Mouse (Mus musculus) embryonic facial prominence, embryonic 13.5 days (tissue): ENCODE results near the gene Krtap19-4. TPM values are rescaled to one million over a fixed set of nuclear protein-coding genes. Genes with fewer than 3 reads are reported as not detected.

Source experiments
- ATAC-seq: fragments of 200-750 bp; cut with Nextera tagmentation; 2 replicates; pipeline ENCODE4 v1.8.0; 2017; ENCODE audit warnings: low read depth; ENCODE audit not compliant: insufficient number of reproducible peaks, insufficient read depth, low FRiP score, low TSS enrichment
- H3K27ac ChIP-seq: fragments of 300-500 bp; sonication (generic); 2 replicates; pipeline ENCODE4 v1.5.1; 2015; ENCODE audit warnings: moderate library complexity, mild to moderate bottlenecking, inconsistent platforms
- H3K27me3 ChIP-seq: fragments of 300-500 bp; sonication (generic); 2 replicates; pipeline ENCODE4 v1.6.1; 2015; ENCODE audit warnings: mild to moderate bottlenecking, inconsistent platforms
- H3K36me3 ChIP-seq: fragments of 300-500 bp; sonication (generic); 2 replicates; pipeline ENCODE4 v1.6.1; 2015; ENCODE audit warnings: mild to moderate bottlenecking, inconsistent platforms
- H3K4me1 ChIP-seq: fragments of 300-500 bp; sonication (generic); 2 replicates; pipeline ENCODE4 v1.6.1; 2015; ENCODE audit warnings: inconsistent platforms
- H3K4me2 ChIP-seq: fragments of 300-500 bp; sonication (generic); 2 replicates; pipeline ENCODE4 v1.6.1; 2015; ENCODE audit warnings: moderate library complexity, mild to moderate bottlenecking, inconsistent platforms
- H3K4me3 ChIP-seq: fragments of 300-500 bp; sonication (generic); 2 replicates; pipeline ENCODE4 v1.5.1; 2015; ENCODE audit warnings: mild to moderate bottlenecking, inconsistent platforms
- H3K9ac ChIP-seq: fragments of 300-500 bp; sonication (generic); 2 replicates; pipeline ENCODE4 v1.6.1; 2015; ENCODE audit warnings: mild to moderate bottlenecking, inconsistent platforms
- H3K9me3 ChIP-seq: fragments of 300-500 bp; sonication (generic); 2 replicates; pipeline ENCODE4 v1.6.1; 2016; ENCODE audit warnings: inconsistent platforms
- WGBS: fragments of 180-500 bp; shearing (Covaris S2); methylation state at CpG from one replicate; pipeline ENCODE4 v1.1.7; 2015; ENCODE audit warnings: mixed read lengths; 5-methylcytosine and 5-hydroxymethylcytosine counted together
- polyA plus RNA-seq: library from polyadenylated mRNA; unstranded; fragments of >200 nt; fragmentation: Nextera tagmentation; extraction: Ambion mirVana; gene quantifications from 2 replicates; pipeline ENCODE4 v1.2.1, GENCODE M21; 2015

The Krtap19-4 gene
- not detected in 2 replicates for polyA plus RNA-seq

DNA sequence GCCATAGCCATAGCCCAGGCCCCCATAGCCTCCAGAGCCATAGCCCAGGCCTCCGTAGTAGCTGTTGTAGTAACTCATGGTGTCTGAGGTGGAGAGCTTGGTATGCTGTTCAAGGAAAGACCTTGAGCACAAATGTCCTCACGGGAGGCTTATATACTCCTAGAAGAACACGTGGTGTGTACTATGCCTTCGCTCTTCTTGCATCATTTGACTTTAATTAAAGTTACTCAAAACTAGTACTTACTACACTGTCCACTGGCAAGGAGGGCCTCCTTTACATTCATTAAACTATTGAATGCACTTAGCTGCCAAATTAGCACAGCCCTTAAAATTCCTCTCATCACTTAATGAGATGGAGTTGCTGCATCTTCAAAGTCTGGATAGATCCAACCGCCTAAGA, at the start of gene Krtap19-4:
Krtap19-4 (minus strand) TSS at position 101 of the 400 bp plus-strand sequence.
- Histone ChIP-seq H3K27ac (no peak within 1 kb of the TSS), H3K9ac (no peak within 1 kb of the TSS), H3K4me2 (no peak within 1 kb of the TSS), H3K36me3 (no peaks in the 10 kb centered on the region), H3K4me1 (no peaks in the 10 kb centered on the region), H3K4me3 (no peak within 1 kb of the TSS), H3K9me3 (no peaks in the 10 kb centered on the region), H3K27me3 (no peaks in the 10 kb centered on the region)
- 82% methylated on average over 5 of the region's 5 CpGs for WGBS
- ATAC-seq = no peak

DNA sequence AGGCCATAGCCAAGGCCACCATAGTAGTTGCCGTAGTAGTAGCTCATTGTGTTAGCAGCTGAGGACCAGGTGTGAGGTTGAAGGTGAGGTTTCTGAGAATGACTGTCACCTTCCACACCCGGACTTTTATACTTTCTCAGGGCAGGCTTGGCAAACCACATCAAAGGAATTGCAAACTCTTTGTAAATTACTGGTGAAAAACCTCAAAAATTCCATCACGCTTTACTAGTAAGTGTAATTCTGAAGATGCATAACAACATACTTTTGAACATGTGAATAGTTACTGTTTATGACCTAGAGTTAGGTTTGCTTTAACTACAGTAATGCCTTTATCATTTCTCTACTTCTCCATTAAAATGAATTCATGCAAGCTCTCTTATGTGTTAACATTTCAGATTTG, 47.3 kb upstream of the Krtap19-4 start, which contains the start of gene Krtap19-9b:
Krtap19-9b (minus strand) TSS at position 101 of the 400 bp plus-strand sequence.
- Histone ChIP-seq H3K4me1 (no peaks in the 10 kb centered on the region), H3K36me3 (no peaks in the 10 kb centered on the region), H3K27me3 (no peaks in the 10 kb centered on the region), H3K4me3 (no peak within 1 kb of the TSS), H3K9ac (no peak within 1 kb of the TSS), H3K4me2 (no peak within 1 kb of the TSS), H3K27ac (no peak within 1 kb of the TSS), H3K9me3 (no peaks in the 10 kb centered on the region)
- no peak for ATAC-seq
- WGBS = 84% methylated on average over 3 of the region's 3 CpGs

DNA sequence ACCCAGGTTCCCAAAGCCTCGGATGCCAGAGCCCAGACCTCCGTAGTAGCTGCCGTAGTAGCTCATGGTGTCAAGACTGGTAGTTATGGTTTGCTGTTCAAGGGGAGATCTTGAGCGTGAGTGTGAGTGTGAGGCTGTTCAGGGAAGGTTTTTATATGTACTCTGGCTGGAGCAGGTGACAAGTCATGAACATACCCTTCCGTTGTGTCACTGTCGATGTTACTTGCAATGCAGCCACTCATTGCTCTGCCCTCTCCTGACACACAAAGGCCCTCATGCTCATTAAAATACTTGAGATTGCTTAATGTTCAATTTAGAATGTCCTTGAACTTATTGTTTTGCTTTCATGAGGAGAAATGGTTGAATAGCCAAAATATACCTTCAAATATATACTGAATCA, 11.5 kb upstream of the Krtap19-4 start, which contains the start of gene Krtap19-5:
Krtap19-5 (minus strand) TSS at position 101 of the 400 bp plus-strand sequence.
- 90% methylated on average over 6 of the region's 6 CpGs for WGBS
- Histone ChIP-seq H3K4me1 (no peaks in the 10 kb centered on the region), H3K9me3 (no peaks in the 10 kb centered on the region), H3K4me3 (no peak within 1 kb of the TSS), H3K27ac (no peak within 1 kb of the TSS), H3K4me2 (no peak within 1 kb of the TSS), H3K36me3 (no peaks in the 10 kb centered on the region), H3K27me3 (no peaks in the 10 kb centered on the region), H3K9ac (no peak within 1 kb of the TSS)
- no peak for ATAC-seq

DNA sequence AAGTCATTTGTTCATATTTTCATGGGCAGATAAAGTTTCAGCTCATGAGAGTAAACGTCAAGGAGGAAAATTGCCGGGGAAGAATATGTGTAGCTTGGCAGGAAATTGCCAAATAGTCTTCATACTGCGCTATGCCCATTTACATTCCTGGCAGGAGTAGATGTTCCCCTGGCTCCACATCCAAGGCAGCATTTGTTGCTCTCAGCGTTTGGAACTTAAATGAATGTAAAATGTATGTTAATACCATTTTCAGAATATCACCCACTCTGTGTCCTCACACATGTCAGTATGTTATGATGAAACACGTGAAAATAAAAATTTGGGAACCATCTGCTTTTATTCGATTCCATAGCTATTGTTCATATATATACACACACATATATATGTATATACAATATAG, 2.0 kb upstream of the Krtap19-4 start:
- Histone ChIP-seq H3K4me1 (no peaks in the 10 kb centered on the region), H3K4me2 (no peak overlapping the region), H3K4me3 (no peak overlapping the region), H3K27ac (no peak overlapping the region), H3K9me3 (no peaks in the 10 kb centered on the region), H3K36me3 (no peaks in the 10 kb centered on the region), H3K9ac (no peak overlapping the region), H3K27me3 (no peaks in the 10 kb centered on the region)
- no peak for ATAC-seq
- WGBS = 81% methylated on average over 6 of the region's 6 CpGs

DNA sequence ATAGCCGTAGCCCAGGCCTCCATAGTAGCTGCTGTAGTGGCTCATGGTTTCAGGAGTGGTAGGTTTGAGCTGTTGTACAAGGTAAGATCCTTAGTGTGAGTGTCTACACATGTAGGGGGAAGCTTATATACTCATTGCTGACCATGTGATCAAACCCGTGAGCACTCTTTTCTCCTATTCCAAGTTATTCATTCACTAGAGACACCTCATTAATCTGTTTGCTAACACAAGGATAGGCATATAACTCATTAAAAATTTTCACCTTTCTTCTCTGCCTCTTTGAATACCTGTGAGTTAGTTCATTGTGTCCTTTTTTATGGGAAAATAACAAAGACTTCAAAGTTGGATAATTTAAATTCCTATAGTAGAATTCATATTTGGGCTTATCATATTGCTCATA, 7.0 kb downstream of the Krtap19-4 start, which contains the start of gene Krtap19-3:
Krtap19-3 (minus strand) TSS at position 101 of the 400 bp plus-strand sequence.
- Histone ChIP-seq H3K4me2 (no peak within 1 kb of the TSS), H3K9ac (no peak within 1 kb of the TSS), H3K4me1 (no peaks in the 10 kb centered on the region), H3K27ac (no peak within 1 kb of the TSS), H3K9me3 (no peaks in the 10 kb centered on the region), H3K36me3 (no peaks in the 10 kb centered on the region), H3K27me3 (no peaks in the 10 kb centered on the region), H3K4me3 (no peak within 1 kb of the TSS)
- 91% methylated on average over 2 of the region's 2 CpGs for WGBS
- no peak for ATAC-seq

DNA sequence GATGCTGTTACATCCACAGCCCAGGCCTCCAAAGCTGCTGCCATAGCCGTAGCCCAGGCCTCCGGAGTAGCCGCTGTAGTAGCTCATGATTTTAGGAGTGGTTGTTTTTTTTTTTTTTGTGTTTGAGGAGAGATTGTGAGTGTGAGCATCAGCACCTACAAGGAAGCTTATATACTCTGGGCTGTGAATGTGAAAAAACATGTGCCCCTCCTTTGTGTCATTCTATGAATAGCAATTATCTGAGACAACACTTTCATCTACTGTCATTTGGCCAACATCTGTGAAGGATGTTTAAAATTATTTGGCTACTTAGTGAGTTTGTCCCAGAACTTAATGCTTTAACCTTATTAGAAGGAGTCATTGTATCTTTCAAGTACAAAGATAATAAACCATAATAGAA, 10.7 kb downstream of the Krtap19-4 start, which contains the start of gene Krtap19-2:
Krtap19-2 (minus strand) TSS at position 101 of the 400 bp plus-strand sequence.
- H3K4me1 ChIP-seq = no peaks in the 10 kb centered on the region
- no peaks in the 10 kb centered on the region for H3K27me3 ChIP-seq
- no peak within 1 kb of the TSS for H3K4me3 ChIP-seq
- H3K4me2 ChIP-seq = no peak within 1 kb of the TSS
- no peaks in the 10 kb centered on the region for H3K9me3 ChIP-seq
- ATAC-seq = no peak
- WGBS = 93% methylated on average over 3 of the region's 3 CpGs
- H3K27ac ChIP-seq = no peak within 1 kb of the TSS
- H3K36me3 ChIP-seq = no peaks in the 10 kb centered on the region
- no peak within 1 kb of the TSS for H3K9ac ChIP-seq

- H3K36me3 ChIP-seq = no peaks in the 10 kb centered on the region
- no peaks in the 10 kb centered on the region for H3K9me3 ChIP-seq
- H3K27ac ChIP-seq = no peak within 1 kb of the TSS
- H3K4me3 ChIP-seq = no peak within 1 kb of the TSS
- no peak within 1 kb of the TSS for H3K4me2 ChIP-seq
- H3K4me1 ChIP-seq = no peaks in the 10 kb centered on the region
- 84% methylated on average over 6 of the region's 6 CpGs for WGBS
- H3K9ac ChIP-seq = no peak within 1 kb of the TSS
- no peak for ATAC-seq
- H3K27me3 ChIP-seq = no peaks in the 10 kb centered on the region
Measured at GRCm38 (mm10) chr16:88869311-88869710, 15.6 kb downstream of the Krtap19-4 start, which contains the start of gene Krtap19-1. Gene Krtap19-1 (minus strand): TSS chr16:88869411.

- ATAC-seq = no peak
- no peak overlapping the region for H3K4me2 ChIP-seq
- WGBS = 88% methylated on average over 4 of the region's 4 CpGs
- H3K27ac ChIP-seq = no peak overlapping the region
- no peak overlapping the region for H3K4me3 ChIP-seq
- H3K36me3 ChIP-seq = no peaks in the 10 kb centered on the region
- no peaks in the 10 kb centered on the region for H3K27me3 ChIP-seq
- no peak overlapping the region for H3K9ac ChIP-seq
- no peaks in the 10 kb centered on the region for H3K4me1 ChIP-seq
- no peaks in the 10 kb centered on the region for H3K9me3 ChIP-seq
Measured at GRCm38 (mm10) chr16:88864887-88865407, 19.9 kb downstream of the Krtap19-4 start.

GRCm38 (mm10) chr16:88851450-88851849, 33.4 kb downstream of the Krtap19-4 start:
- H3K4me3 ChIP-seq = no peak overlapping the region
- H3K27ac ChIP-seq = no peak overlapping the region
- no peak overlapping the region for H3K9ac ChIP-seq
- no peak overlapping the region for H3K4me2 ChIP-seq
- H3K9me3 ChIP-seq = no peaks in the 10 kb centered on the region
- no peak for ATAC-seq
- 11% methylated on average over 5 of the region's 5 CpGs for WGBS
- no peaks in the 10 kb centered on the region for H3K36me3 ChIP-seq
- no peaks in the 10 kb centered on the region for H3K4me1 ChIP-seq
- H3K27me3 ChIP-seq = no peaks in the 10 kb centered on the region

- Histone ChIP-seq H3K27me3 (no peaks in the 10 kb centered on the region), H3K9ac (no peak overlapping the region), H3K4me1 (no peaks in the 10 kb centered on the region), H3K4me2 (no peak overlapping the region), H3K27ac (no peak overlapping the region), H3K4me3 (no peak overlapping the region), H3K36me3 (no peaks in the 10 kb centered on the region), H3K9me3 (no peaks in the 10 kb centered on the region)
- no peak for ATAC-seq
- WGBS = 85% methylated on average over 4 of the region's 4 CpGs
Measured at GRCm38 (mm10) chr16:88848558-88848957, 36.3 kb downstream of the Krtap19-4 start.

- Histone ChIP-seq H3K27me3 (no peaks in the 10 kb centered on the region), H3K9ac (no peak overlapping the region), H3K4me2 (no peak overlapping the region), H3K27ac (no peak overlapping the region), H3K9me3 (no peaks in the 10 kb centered on the region), H3K36me3 (no peaks in the 10 kb centered on the region), H3K4me3 (no peak overlapping the region), H3K4me1 (no peaks in the 10 kb centered on the region)
- WGBS = 94% methylated on average over 1 of the region's 1 CpGs
- ATAC-seq = no peak
Measured at GRCm38 (mm10) chr16:88847363-88847762, 37.5 kb downstream of the Krtap19-4 start.
